Mouse (Mus musculus): ENCODE results near the gene Apol9b.
"Not testable (repeated sequence)": the region's sequence is repeated elsewhere in the genome, so short reads cannot be mapped to it uniquely, and the experiment has no call there.

Apol9b gene

DNA sequence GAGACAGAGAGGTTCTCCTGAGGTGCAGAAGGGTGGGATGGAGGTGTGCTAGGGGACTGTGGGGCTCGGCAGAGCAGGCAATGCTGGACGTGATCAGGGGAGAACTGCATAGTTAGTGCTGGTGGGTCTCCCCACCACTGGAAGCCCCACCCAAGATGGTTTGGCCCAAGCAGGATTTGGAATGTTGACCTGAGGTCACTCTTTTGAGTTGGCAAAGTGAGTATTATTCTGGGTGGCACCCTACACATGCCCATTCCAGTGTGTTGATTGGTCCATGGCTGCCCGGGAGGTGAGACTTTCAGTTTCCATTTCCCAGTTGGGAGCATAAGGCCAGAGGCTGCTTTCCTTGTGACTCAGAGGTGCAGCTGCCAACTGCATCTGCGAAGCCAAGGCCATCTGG, at the start of gene Apol9b:
TSS of gene Apol9b (plus strand) at position 301 of the 400 bp plus-strand sequence.
- not testable (repeated sequence) for DNase-seq

DNA sequence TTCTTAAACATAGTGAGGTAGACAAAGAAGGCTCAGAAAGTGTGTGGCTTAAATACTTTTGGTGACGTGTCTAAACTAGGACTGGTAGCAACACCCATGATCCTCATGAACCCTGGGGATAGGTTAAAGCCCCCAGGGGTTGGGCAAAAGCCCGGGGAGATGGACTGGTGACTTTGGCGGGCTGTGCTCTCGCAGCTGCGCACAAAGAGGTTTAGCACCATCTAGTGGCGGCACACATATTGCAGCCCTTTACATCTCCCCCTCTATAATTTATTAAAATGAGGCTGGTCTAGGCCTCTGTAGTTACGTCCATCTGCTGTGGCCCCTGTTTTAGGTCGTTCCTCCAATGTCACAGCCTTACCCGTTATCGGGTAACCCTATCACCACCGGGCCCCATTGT, 44.9 kb upstream of the Apol9b start:
- not testable (repeated sequence) for DNase-seq

DNA sequence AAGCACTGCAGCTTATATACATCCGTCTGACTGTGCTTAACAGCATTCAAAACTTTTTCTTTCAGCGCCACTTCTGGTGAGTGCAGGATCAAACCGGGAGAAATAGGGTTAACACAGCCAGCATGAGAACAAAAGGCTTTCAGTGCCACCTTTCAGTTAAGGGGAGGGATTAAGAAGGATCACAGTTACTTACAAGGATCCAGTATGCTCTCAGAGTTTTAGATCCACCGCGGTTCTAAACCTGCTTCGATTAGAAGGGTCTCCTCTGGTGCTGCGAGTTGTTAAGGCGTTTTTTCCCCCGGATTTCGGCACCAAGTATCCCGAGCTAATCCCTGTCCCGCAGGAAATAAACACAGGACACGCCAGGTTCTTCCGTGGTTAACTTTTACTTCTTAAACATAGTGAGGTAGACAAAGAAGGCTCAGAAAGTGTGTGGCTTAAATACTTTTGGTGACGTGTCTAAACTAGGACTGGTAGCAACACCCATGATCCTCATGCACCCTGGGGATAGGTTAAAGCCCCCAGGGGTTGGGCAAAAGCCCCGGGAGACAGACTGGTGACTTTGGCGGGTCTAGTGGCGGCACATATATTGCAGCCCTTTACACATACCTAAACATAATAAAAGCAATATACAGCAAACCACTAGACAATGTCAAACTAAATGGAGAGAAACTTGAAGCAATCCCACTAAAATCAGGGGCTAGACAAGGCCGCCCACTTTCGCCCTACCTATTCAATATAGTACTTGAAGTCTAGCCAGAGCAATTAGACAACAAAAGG, 37.1 kb upstream of the Apol9b start:
- DNase-seq: not testable (repeated sequence)

DNA sequence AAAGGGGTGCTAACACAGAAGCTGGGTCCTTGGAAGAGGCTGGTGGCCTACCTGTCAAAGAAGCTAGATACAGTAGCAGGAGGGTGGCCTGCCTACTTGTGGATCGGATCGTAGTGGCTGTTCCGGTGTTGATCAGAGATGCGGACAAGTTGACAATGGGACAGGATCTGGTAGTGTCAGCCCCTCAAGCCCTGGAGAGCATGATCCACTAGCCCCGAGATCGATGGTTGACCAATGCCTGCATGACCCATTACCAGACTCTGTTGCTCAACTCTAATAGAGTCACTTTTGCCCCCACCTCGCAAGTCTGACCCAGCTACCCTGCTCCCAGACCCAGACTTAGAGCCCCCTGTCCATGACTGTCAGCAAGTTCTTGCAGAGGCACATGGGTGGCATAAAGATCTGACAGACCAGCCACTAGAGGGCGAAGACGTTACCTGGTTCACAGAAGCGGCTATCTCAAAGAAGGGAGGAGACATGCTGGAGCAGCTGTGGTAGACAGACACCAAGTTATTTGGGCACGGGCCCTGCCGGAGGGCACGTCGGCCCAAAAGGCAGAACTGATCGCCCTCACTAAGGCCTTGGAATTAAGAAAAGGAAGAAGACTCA, 34.0 kb upstream of the Apol9b start:
- not testable (repeated sequence) for DNase-seq

DNA sequence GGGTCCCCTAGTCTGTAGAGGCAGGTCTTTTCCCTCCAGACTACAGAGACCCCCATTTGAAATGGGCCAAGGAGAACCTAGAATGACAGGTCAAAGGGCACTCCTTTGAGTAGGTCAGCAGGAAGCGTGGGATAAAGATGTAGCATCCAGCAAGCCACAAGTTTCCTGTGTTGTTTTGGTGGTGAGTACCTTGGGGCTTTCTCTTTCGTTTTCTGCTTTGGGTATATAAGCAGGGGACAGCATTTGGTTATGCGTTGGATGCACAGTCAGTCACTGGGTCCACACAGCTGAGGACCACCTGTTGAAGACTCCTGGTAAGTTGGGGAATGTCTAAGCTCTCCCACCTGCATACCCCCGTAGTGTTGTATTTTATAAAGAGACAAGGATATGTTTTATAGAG, 30.2 kb upstream of the Apol9b start, which contains the start of gene Apol7e:
TSS of gene Apol7e (plus strand) at position 202 of the 400 bp plus-strand sequence.
- not testable (repeated sequence) for DNase-seq

DNA sequence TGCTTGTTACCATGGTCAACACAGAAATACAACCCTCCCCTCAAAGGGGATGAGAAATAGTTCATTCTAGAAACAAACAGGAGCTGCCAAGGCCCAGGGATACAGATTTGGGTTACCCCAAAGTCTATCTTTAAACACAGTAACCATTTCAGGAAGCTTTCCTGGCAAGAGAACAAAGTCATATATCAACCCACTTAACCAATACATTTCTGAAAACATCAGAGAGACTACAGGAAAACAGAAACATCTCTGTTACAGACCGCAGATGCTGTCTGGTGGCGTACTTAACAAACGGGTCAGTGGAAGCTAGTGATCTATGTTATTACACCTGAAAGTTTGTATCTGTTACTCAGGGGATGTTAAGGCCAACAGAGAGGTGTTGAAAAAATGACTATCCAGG, 23.5 kb upstream of the Apol9b start:
- not testable (repeated sequence) for DNase-seq

DNA sequence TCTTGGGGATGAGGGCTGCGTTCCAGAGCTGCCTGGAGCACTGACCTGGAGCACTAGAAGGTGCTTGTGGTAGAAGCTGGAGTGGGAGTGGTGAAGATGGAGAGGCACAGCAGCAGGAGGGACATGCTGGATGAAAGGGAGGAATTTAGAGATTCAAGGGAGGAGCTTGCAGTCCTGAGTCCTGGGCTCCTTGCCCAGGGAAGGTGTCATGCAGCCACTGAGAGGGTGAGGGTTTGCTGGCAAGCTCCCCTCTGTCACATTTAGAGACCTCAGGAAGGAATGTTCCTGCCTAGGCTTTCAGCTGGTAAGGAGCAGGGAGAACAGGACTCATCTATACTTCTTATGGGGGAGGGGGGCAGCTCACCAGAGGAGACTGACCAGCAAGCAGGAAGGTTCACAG, 19.9 kb upstream of the Apol9b start:
- DNase-seq: not testable (repeated sequence)

DNA sequence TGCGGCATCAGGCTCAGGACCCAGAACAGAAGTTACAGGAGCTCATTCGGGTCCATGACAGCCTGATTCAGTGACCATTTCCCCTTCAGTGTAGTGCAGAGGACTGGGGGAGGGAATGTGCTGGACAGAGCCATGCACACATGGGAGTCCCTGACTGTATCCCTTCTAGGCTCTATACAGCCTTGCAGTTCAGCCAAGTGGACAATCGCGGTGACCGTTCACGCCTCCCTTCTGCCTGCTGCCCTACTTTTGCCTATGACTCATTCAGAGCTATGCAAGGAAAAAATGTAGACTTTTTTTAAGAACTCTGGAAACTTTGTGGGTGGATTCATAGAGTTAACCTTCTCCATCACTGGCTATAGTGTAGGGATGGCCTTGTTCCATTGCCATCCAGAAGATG, 10.6 kb upstream of the Apol9b start:
- not testable (repeated sequence) for DNase-seq

DNA sequence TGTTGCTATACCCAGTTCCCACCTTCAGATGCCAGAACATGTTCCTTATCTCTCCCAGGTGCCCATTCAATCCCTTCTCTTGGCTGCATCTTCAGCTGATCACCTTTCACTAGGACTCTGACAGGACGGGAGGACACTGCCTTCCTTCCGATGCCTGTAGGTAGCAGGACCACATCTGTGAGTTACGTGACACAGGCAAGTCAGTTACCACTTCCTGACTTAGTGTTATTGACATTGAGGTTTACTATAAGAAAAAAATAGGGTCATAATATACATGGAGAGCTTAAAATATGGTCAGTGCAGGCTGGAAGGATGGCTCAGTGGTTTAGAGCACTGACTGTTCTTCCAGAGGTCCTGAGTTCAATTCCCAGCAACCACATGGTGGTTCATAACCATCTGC, 7.3 kb upstream of the Apol9b start:
- not testable (repeated sequence) for DNase-seq

DNA sequence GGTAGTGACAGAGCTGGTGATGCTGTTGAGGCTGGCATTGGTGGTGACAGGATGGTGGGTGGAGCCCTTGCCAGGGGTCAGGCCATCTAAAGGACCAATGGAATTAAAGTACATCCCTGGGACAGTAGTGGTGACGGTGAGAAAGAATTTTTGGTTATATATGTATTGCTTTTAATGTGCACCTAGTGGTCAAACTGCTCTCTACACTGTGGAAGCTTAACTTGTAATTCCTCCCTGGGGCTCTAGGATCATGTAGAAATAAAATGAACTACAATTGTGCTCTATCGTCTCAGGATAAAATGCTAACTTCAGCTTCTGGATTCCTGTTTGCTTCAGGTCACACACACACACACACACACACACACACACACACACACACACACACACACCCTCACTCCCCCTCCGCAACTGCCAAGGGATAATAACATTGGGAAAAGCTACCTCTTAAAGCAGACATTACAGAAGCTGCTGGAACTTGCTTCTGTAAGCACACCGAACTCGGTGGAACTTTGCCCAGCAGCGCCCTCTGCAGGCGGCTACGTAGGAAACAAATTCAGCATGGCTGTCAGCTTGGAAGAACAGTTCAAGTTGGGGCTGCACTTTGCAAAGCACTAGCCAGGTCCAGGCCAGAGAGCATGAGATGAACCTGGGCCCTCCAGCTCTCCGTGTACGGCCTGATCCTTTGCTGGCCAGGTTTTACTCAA, 4.5 kb upstream of the Apol9b start:
- not testable (repeated sequence) for DNase-seq

DNA sequence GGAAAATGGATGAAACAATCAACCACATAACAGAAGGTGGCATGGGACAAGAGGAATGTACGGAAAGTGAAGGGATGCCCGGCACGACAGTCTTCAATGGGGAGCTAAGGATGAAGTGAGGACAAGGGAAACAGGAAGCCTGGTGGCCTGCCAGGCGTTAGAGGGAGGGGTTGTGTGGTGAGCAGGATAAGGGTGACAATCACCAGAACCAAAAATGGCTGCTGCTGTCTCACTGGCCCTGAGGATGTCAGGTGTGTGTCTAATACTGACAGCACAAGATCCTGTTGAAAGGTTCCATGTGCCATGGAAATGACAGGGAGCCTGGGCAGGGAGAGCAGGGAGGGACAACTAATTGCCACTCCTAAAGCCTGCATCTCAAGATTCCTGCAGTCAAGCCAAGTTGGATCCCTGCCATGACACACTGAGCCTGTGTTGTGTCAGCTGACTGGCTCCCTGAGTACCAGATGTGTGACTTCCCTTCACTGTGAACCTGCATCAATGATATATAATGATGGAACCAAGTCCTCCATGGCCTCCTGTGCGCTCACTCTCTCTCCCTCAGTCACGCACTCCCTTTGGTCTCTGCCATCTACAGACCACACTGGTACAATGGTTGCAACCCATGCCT, 3.3 kb upstream of the Apol9b start:
- not testable (repeated sequence) for DNase-seq

DNA sequence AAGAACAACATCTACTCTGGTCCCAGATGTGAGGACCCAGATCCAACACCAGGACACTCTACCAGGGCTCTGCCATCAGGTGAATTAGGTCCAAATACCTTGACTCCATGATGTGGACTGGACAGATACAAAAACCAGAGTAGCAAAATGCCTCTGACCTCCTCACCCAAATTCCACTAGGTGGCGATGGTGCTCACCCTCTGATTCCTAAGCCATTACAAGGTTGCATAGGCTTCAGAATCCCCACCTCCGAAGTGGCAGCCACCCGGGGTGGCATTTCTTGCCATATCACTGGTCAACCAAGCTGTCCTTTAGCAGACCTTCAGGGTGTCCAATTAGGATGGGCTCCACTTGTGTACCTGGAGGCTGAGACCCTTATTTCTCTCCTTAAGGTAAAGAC, 1.7 kb upstream of the Apol9b start:
- DNase-seq: peak; percentile 14

DNA sequence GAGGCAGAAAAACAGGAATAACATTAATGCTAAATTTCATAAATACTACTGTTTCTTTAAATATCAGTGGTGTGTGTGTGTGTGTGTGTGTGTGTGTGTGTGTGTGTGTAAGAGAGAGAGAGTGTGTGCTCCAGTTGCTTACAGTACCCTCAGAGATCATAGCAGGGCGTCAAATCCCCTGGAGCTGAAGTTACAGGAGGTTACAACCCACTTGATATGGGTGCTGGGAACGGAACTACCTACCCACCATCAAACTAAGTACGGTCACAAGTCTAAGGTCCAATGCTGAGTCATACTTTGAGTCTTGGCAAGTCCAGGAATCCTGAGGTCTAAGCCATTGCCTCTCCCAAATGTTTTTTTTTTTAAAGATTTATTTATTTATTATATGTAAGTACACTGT, 1.1 kb upstream of the Apol9b start:
- not testable (repeated sequence) for DNase-seq

DNA sequence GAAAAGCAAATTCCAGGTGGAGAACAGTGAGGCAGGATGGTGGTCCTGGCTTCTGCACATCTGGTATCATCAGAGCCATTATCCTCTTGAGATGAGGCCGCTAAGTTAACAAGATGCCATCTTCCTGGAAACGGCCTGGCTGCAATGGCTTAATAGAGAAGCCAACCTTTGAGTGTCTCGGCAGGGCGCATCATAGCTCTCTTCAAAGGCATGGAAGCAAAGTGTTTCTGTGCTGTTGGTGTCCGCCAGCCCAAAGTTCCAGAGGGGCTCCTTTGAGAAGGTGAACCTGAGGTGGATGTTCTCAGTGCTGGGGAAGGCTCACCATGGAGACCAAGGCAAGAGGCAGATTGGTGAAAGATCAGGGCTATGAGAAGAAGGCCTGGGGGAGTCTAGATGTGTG, 2.8 kb downstream of the Apol9b start:
- no peak for DNase-seq

DNA sequence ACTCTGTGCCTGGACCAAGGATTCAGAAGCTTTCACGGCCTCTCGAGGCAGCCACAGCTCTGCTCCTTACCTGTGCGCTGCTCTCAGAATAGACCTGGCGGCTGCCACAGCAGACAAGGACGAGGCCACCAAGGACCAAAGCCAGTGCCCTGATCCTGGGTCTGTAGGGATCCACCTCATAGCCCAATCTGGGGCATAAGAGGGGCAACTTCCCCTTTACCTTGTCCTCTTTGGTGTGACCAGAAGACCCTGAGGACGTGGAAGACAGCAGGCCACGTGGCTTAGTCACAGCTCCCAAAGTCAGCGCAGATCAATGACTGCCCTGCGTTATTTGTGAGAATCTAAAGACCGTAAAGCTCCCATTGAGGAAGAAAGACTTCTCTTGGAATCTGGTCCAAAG, 4.0 kb downstream of the Apol9b start:
- DNase-seq: not testable (repeated sequence)

DNA sequence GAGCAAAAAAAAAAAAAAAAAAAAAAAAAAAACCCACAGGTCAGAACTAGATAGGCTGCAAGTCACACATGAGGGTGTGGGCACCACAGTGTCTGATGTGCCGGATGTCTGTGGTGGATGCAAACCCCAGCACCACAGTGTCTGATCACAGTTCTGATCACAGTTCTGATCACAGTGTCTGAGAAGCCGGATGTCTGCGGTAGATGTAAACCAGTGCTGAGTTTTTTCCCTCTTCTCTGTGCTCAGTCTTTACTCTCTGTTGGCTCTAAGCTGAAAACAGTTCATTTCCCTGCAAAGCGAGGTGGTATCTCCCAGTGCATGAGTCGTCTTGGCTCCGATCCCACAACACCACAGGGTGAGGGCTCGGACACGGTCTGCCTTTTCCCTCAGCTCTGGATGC, 4.5 kb downstream of the Apol9b start:
- DNase-seq: not testable (repeated sequence)

DNA sequence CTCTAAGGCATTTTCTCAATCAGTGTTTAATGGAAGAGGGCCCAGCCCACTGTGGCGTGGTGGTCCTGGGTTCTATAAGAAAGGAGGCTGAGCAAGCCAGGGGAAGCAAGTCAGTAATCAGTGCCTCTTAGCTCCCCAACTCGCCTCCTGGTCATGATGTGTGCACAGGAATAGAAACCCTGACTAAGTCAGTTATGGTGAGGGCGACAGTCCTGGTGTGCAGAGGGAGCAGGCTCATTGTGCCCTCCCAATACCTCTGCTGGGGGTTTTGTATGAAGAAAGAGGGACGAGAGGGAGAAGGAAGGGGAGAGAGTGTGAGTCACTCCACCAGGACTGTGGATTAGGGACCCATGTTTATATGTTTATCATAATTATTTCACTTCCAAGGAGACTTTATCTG, 5.1 kb downstream of the Apol9b start:
- DNase-seq: not testable (repeated sequence)

DNA sequence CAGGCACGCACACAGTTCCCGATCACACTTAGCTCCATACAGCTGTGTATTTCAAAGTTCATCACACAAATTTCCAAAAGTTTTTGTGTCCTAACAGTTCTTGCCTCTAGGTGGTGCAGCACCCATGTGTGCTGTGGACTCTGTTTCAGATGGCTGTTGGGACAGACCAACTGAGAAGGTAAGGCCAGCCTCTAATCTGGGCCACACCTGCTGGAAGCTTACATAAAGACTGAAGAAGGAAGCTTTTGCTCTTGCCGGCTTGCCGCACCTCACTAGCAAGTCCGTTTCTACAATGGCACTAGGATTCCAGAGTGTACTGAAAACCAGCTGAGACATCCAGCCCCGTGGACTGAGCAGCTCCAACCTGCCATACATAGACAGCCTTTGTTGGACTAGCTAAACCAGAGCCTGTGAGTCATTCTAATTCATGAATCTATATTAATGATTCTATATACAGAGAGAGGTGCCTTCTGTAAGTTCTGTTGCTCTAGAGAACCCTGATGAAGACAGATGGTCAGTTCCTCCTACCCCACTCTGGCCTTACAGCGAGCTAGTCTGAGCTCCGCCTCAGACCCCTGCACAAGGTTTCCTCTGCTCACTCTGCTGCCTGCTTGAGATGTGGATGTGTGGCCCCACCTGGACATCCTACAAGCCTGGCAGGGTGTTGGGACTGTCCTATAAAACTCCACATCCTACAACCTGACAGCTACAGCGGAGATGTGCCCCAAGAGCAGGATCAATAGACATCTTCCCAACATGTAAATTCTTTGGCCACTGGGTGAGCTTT, 11.9 kb downstream of the Apol9b start:
- no peak for DNase-seq

DNA sequence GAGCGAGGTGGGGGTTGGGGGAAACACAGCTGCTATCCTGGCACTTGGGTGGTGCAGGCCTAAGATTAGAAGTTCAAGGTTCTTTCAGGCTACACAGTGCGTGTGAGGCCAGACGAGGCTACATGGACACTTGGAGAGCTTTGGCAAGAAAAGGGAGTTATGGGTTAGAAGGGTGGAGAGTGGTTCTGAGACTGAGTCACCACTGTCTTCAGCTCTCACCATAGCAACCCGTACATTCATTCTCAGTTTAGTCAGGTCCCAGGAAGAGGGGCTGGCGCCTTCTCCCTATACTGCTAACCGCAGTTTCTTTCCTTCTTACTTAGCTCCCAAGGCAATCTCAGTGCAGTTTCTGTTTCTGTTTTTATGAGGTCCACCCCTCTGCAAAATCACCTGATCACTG, 12.7 kb downstream of the Apol9b start:
- DNase-seq: not testable (repeated sequence)

DNA sequence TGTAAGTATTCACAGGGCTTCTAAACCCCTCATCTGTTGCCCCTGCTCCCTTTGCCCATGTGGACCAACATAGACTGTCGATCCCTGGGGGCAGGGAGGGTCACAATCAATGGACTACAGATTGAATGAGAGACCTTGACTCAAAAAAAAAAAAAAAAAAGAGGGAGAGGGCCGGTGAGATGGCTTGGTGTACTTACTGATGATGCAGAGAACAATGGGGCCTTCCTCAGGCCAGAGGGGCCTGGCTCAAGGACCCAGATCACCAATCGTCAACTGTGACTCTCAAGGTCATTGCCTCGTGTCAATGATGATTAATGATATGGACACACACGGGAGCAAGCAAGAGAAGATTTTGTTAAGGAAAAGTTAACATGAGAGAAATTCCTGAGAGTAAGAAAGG, 15.8 kb downstream of the Apol9b start:
- no peak for DNase-seq

DNA sequence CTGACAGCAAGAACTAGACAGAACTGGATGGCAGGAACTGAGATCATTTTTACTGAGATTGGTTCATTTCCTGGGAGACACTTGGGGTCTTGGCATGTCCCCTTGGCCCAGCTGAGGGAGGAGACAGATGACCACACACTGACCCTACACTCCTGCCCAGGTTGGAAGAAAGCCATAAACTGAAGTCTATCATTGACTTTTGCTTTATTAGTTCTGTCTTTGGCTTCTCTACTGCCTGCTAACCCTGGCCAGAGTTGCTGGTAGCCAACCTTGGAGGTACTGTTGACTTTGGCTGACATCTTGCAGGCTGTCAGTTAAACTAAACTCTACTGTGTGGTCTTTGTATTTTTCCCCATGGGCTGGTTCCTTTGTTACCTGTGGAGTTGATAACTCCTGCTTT, 16.2 kb downstream of the Apol9b start:
- DNase-seq: no peak

DNA sequence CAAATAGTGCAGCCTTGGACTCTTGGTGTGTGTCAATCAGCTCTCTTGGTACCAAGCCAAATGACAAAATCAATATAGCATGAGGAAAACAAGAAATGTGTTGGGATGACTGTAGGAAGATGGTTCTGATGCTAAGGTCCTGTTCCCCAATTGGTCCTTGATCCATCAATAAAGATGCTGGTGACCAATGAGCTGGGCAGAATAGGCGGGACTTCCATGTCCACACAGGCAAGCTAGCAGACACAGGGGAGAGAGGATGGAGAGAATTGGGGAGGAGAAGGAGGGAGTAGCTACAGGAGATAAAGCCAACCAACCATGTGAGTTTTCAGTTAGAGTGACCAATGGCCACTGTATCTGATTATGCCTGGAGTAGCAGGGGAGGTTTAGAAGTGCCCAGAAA, 17.5 kb downstream of the Apol9b start:
- no peak for DNase-seq
